Mouse (Mus musculus): Measurements from ENCODE around the gene Pan2. TPM values are rescaled to one million over a fixed set of nuclear protein-coding genes. Genes with fewer than 3 reads are reported as not detected.
"Not testable (repeated sequence)": the region's sequence is repeated elsewhere in the genome, so short reads cannot be mapped to it uniquely, and the experiment has no call there.

The Pan2 gene
- polyA plus RNA-seq, 1 experiment from 2014 or later: 43.3 TPM

DNA sequence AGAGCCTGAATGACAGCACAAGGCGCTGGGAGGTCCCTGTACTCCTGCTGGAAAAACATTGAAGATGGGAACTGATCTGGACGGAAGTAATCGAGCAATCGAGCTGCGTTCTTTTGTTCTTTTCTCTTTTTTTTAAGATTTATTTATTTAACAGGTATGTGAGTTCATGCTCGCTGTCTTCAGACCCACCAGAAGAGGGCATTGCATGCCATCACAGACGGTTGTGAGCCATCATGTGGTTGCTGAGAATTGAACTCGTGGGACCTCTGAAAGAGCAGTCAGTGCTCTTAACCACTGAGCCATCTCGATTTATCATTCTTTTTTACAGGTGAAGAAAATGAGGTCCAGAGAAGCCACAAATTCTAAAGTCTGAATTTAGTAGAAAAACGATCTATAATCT is 24.5 kb downstream of the Pan2 start:
- Histone ChIP-seq H3K4me1 (peaks cover 16% of the 10 kb centered on the region), H3K4me3 (no peak overlapping the region), H3K27ac (replicated peaks) (no peak overlapping the region), H3K9me3 (replicated peaks) (no peaks in the 10 kb centered on the region), H3K36me3 (peaks cover 59% of the 10 kb centered on the region), H3K27me3 (ENCODE audit: low read depth, poor library complexity, severe bottlenecking) (no peaks in the 10 kb centered on the region)
- WGBS: 92% methylated on average over 10 of the region's 10 CpGs
- DNase-seq (ENCODE audit: low spot score): no peak

DNA sequence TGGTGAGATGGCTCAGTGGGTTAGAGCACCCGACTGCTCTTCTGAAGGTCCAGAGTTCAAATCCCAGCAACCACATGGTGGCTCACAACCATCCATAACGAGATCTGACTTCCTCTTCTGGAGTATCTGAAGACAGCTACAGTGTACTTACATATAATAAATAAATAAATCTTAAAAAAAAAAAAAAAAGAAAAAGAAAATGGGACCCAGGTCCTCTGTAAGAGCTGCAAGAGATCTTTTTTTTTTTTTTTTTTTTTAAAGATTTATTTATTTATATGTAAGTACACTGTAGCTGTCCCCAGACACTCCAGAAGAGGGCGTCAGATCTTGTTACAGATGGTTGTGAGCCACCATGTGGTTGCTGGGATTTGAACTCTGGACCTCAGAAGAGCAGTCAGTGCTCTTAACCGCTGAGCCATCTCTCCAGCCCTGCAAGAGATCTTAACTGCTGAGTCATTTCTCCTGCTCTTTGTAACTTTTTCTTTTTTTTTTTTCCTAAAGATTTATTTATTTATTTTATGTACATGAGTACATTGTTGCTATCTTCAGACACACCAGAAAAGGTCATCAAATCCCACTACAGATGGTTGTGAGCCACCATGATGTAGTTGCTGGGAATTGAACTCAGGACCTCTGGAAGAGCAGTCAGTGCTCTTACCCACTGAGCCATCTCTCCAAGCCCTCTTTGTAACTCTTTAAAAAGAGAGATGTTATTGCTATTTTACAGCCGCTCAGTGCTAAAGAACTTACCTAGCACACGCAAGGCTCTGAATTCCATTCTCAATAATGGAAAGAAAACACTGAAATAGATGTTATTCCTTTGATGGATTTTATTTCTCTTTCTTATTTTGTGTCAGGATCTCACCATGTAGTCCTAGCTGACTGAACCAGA is 29.5 kb downstream of the Pan2 start:
- H3K9me3 ChIP-seq (replicated peaks); H3K27me3 ChIP-seq (ENCODE audit: low read depth, poor library complexity, severe bottlenecking); H3K4me1 ChIP-seq; H3K4me3 ChIP-seq; H3K27ac ChIP-seq (replicated peaks); DNase-seq (ENCODE audit: low spot score): not testable (repeated sequence)
- peaks cover 23% of the 10 kb centered on the region for H3K36me3 ChIP-seq
- WGBS: 82% methylated on average over 6 of the region's 6 CpGs

DNA sequence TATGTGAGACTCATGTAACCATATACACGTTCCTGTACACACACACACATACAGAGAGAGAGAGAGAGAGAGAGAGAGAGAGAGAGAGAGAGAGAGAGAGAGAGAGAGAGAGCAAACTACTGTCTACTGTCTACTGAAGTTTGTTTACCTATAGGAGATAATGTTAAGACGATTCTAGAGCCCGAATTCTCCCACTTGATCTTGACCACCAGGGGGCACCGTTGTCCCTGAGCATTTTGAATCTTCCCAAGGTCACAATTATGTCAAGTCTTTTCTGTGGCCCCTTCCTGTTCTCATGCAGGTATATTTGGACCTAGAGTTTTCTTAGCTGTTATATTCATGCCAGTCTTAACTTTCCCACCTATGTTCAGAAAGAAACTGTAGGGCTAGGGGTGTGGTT is 32.4 kb downstream of the Pan2 start:
- Histone ChIP-seq H3K27me3 (ENCODE audit: low read depth, poor library complexity, severe bottlenecking) (no peaks in the 10 kb centered on the region), H3K4me1 (peaks cover 28% of the 10 kb centered on the region)
- WGBS: 3% methylated on average over 4 of the region's 4 CpGs

DNA sequence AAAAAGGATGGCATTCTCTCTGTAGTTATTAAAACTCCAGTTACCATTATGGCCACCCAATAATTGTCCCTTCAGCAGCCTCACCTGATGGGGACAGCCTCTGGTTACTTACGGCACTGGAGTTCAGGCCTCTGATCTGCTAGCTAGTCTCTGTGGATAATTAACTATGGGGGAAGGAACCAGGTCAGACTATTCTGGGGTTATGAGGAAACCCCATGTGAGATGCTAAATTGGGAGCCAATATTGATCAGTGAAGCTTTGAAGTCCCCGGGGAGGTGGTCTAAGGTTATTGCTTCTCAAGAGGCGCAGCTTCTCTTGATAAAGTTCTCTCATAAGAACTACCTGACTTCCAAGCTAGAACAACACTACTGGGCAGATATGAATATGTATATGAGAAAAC is 33.1 kb downstream of the Pan2 start:
- WGBS: 97% methylated on average over 3 of the region's 3 CpGs
- Histone ChIP-seq H3K9me3 (replicated peaks) (no peaks in the 10 kb centered on the region), H3K27me3 (ENCODE audit: low read depth, poor library complexity, severe bottlenecking) (no peaks in the 10 kb centered on the region), H3K4me3 (0 out of 2 replicates have a peak overlapping the region, but pooled peaks have one; percentile 90), H3K4me1 (peaks cover 28% of the 10 kb centered on the region), H3K36me3 (peaks cover 15% of the 10 kb centered on the region), H3K27ac (replicated peaks) (no peak overlapping the region)
- no peak for DNase-seq (ENCODE audit: low spot score)

More for the DNA sequence above, 32.4 kb downstream of the Pan2 start:
- DNase-seq (ENCODE audit: low spot score): peak; percentile 63
- Histone ChIP-seq H3K9me3 (replicated peaks) (no peaks in the 10 kb centered on the region), H3K4me3 (no peak overlapping the region), H3K36me3 (peaks cover 10% of the 10 kb centered on the region), H3K27ac (replicated peaks) (no peak overlapping the region)

DNA sequence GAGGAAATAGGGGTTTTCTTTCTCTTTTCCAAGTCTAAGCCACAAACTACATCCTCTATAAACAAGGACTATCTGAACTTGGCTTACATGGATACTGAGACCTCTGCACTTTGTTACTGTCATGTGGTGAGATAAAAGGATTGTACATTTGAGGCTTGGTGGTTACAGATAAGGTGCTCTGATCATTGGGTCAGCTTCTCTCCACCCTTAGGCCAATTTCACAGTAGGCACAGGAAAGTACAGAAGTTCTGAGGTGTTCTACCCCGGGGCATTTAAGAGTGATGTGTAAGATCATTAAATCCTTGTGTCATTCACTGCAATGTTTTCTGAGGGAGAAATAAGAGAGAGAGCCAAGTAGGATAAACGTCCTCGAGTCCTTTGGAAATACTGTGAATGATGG is 33.5 kb downstream of the Pan2 start:
- no peaks in the 10 kb centered on the region for H3K9me3 ChIP-seq (replicated peaks)
- 85% methylated on average over 3 of the region's 3 CpGs for WGBS
- H3K4me1 ChIP-seq: peaks cover 28% of the 10 kb centered on the region
- peaks cover 19% of the 10 kb centered on the region for H3K36me3 ChIP-seq
- no peaks in the 10 kb centered on the region for H3K27me3 ChIP-seq (ENCODE audit: low read depth, poor library complexity, severe bottlenecking)
- no peak for DNase-seq (ENCODE audit: low spot score)
- peak overlapping the region; percentile 90 for H3K4me3 ChIP-seq
- H3K27ac ChIP-seq (replicated peaks): peak overlapping the region; percentile 94

DNA sequence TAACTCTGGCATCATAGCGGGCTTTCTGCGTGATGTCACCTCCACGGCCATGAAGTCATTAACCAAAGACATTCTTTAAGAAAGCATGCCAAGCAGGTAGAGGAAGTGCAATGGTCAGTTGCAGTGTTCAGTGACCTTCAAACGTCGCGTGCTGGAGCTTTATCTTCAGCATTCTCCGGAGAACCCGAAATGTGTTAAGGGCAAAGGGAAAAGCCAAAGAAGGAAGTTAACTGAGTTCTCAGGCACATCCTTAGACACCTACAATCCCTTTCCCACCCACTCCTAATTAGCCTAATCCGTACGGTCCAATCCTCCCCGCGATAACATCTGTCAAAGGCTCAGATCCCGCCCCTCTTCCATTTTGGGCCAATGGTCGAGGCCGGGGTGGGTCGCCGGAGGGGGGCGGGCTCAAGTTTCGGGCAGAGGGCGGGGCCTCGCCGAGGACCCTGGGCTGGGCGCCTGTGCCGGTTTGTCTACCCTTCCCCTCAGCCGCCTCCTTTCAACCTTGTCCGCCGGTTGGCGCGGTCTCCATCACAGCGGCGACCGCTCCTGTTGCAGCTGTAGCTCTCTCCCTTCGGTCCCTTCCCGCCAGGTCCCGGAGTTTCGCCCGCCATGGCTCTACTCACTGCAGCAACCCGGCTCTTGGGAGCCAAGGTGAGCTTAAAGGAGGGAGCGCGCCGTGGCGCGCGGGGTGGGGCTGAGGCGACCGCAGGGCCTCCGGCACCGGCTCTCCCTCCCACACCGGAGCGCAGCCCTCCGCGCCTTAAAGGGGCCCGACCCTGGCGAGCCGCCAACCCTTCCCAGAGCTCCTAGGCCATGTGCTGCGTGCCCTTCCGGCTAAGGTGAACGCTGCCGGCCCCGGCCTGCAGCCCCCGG is 34.4 kb downstream of the Pan2 start, which contains the start of gene Cs:
TSS of gene Cs (plus strand) at position 429 of the 876 bp plus-strand sequence.
- H3K4me3 ChIP-seq: peak within 1 kb of the TSS; percentile 90
- H3K9me3 ChIP-seq (replicated peaks): no peaks in the 10 kb centered on the region
- peaks cover 21% of the 10 kb centered on the region for H3K36me3 ChIP-seq
- DNase-seq (ENCODE audit: low spot score): peak; percentile 97
- 2% methylated on average over 61 of the region's 61 CpGs for WGBS
- peaks cover 28% of the 10 kb centered on the region for H3K4me1 ChIP-seq
- peak within 1 kb of the TSS; percentile 94 for H3K27ac ChIP-seq (replicated peaks)
- no peaks in the 10 kb centered on the region for H3K27me3 ChIP-seq (ENCODE audit: low read depth, poor library complexity, severe bottlenecking)

DNA sequence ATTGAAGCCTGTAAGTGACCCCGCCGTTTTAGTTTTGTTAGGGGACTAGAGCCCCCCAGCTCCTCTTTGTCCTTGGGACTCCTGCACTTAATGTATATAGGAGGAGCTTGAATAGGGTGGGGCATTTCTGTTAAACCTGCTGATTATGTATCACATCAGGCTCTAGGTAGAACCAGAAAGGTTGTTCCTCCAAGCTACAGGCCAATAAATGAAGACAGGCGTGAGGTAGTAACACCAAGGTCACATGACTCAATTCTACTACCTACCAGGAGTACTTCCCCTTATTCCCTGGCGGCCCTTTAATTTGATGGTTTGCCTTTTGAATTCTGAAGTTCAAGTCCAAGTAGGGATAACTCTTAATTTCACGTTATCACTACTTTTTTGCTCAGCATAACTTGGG is 35.3 kb downstream of the Pan2 start:
- DNase-seq (ENCODE audit: low spot score): no peak
- peaks cover 31% of the 10 kb centered on the region for H3K4me1 ChIP-seq
- peak overlapping the region; percentile 90 for H3K4me3 ChIP-seq
- H3K9me3 ChIP-seq (replicated peaks): no peaks in the 10 kb centered on the region
- H3K36me3 ChIP-seq: peaks cover 25% of the 10 kb centered on the region
- 27% methylated on average over 5 of the region's 5 CpGs for whole genome bisulfite sequencing
- H3K27me3 ChIP-seq (ENCODE audit: low read depth, poor library complexity, severe bottlenecking): no peaks in the 10 kb centered on the region
- peak overlapping the region; percentile 94 for H3K27ac ChIP-seq (replicated peaks)

DNA sequence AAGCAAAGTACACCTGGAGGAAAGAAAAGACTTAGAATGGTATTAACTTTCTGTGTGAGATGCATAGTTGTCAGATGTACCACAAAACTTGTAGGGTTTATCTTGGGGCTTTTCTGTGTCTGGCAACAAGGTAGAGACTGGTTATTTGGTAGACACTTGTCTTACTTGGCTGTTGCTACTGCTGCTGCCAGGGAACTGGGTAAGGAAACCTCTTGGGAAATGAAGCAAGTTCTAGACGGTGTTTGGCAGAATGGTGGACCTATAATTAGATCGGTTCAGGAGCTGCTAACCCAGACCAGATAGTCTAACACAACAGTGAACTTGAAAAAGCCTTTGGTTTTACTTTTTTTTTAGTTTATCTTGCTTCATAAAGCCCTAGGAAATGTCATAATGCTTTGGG is 35.8 kb downstream of the Pan2 start:
- Histone ChIP-seq H3K9me3 (replicated peaks) (no peaks in the 10 kb centered on the region), H3K27me3 (ENCODE audit: low read depth, poor library complexity, severe bottlenecking) (no peaks in the 10 kb centered on the region), H3K36me3 (peaks cover 26% of the 10 kb centered on the region), H3K4me1 (peaks cover 32% of the 10 kb centered on the region), H3K27ac (replicated peaks) (no peak overlapping the region), H3K4me3 (peak overlapping the region; percentile 90)
- no peak for DNase-seq (ENCODE audit: low spot score)
- WGBS: 80% methylated on average over 2 of the region's 2 CpGs

DNA sequence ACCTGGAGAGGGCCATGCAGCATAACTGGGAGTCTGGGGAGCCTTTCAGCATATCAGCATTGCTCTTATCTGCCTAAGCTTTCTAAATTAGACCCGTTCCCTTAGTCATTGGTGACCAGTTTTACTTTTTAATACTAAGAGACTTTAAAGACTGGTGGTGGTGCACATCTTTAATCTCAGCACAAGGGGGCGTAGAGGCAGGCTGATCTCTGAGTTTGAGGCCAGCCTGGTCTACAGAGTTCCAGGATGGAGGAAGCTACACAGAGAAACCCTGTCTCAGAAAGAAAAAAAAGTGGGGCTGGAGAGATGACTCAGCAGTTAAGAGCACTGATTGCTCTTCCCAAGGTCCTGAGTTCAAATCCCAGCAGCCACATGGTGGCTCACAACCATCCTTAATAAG is 37.1 kb downstream of the Pan2 start:
- 78% methylated on average over 2 of the region's 2 CpGs for WGBS
- no peaks in the 10 kb centered on the region for H3K27me3 ChIP-seq (ENCODE audit: low read depth, poor library complexity, severe bottlenecking)
- H3K4me1 ChIP-seq: peaks cover 38% of the 10 kb centered on the region
- H3K4me3 ChIP-seq: no peak overlapping the region
- no peak for DNase-seq (ENCODE audit: low spot score)
- H3K36me3 ChIP-seq: peaks cover 30% of the 10 kb centered on the region
- no peak overlapping the region for H3K27ac ChIP-seq (replicated peaks)
- no peaks in the 10 kb centered on the region for H3K9me3 ChIP-seq (replicated peaks)

DNA sequence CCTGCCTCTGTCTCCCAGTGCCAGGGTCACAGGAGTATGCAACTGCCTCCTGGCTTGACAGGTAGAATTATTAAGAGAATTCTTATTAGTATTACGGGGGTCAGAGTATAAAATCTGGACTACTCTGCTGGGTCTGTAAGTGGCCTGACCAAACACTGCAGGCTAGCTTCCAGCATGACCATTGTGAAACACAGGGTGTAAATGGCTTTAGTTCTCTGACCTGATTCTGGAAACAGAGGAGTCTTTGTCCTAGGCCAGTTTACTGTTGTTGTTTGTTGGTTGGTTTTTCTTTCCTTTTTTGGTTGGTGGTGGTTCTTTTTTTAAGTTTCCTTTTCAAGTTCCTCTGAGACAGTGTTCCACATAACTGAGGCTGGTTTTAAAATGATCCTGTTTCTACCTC is 40.3 kb downstream of the Pan2 start:
- no peaks in the 10 kb centered on the region for H3K27me3 ChIP-seq (ENCODE audit: low read depth, poor library complexity, severe bottlenecking)
- H3K4me1 ChIP-seq: peaks cover 24% of the 10 kb centered on the region
- no peak overlapping the region for H3K4me3 ChIP-seq
- H3K9me3 ChIP-seq (replicated peaks): no peaks in the 10 kb centered on the region
- H3K27ac ChIP-seq (replicated peaks): no peak overlapping the region
- H3K36me3 ChIP-seq: peaks cover 44% of the 10 kb centered on the region
- DNase-seq (ENCODE audit: low spot score): no peak
- 86% methylated on average over 1 of the region's 1 CpGs for WGBS

DNA sequence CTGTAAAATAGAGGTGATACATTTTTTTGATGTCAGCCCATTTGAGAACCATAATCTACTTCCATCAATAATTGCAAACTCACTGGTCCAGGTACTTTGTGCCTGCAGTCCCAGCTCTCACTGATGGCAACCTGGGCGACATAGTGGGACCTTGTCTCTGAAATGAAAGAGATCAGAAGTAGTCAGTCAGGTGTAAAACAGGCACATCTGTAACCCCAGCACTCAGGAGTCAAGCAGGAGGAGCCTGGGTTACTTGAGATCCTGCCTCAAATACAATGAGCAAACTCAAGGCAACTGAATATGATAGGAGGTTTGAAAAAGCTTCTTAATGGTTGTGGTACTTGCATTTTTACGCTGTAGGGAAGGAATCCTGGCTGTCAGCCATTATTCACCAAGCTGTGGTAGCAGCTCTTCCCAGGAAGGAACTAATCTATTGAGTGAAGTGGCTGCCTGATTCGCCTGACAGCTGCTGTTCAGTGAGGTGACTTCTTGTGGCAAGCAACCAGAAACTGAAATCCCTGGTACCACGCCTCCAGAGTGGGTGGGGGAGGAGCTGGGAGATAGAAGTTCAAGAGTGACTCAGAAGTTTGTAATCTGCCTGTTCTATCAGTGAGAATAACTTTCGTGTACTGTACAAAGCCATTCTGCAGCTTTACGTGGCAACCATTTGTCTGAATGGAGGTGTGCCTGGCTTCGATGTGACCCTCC is 41.6 kb downstream of the Pan2 start:
- Histone ChIP-seq H3K4me1 (peaks cover 11% of the 10 kb centered on the region), H3K36me3 (peaks cover 49% of the 10 kb centered on the region), H3K9me3 (replicated peaks) (no peaks in the 10 kb centered on the region), H3K27me3 (ENCODE audit: low read depth, poor library complexity, severe bottlenecking) (no peaks in the 10 kb centered on the region), H3K27ac (replicated peaks) (no peak overlapping the region), H3K4me3 (no peak overlapping the region)
- DNase-seq (ENCODE audit: low spot score): no peak
- WGBS: 78% methylated on average over 7 of the region's 7 CpGs

DNA sequence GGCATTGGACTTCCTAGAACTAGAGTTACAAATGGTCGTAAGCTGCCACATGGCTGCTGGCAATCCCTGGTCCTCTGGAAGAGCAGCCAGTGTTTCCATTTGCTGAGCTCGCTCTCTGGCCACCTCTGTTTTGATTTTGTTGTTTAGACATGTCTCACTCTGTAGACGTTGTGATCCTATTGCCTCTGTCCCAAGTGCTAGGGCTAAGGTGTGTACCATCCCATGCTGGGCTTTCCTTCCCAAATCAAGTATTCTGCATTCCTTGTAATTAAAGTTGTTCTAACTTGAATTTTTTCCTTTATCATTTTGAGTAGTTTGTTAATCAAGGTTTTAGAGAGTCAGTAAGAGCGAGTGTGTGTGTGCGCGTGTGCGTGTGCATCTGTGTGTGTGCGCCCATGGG is 44.4 kb downstream of the Pan2 start:
- WGBS: 95% methylated on average over 8 of the region's 8 CpGs
- no peaks in the 10 kb centered on the region for H3K9me3 ChIP-seq (replicated peaks)
- H3K4me1 ChIP-seq: peaks cover 10% of the 10 kb centered on the region; the same call in 1 of the 2 replicates
- DNase-seq (ENCODE audit: low spot score): no peak
- H3K27ac ChIP-seq (replicated peaks): no peak overlapping the region
- no peak overlapping the region for H3K4me3 ChIP-seq
- H3K36me3 ChIP-seq: peaks cover 60% of the 10 kb centered on the region
- no peaks in the 10 kb centered on the region for H3K27me3 ChIP-seq (ENCODE audit: low read depth, poor library complexity, severe bottlenecking)
